Mouse (Mus musculus): ENCODE measurements around the gene Nepro. TPM values are rescaled to one million over a fixed set of nuclear protein-coding genes. Genes with fewer than 3 reads are reported as not detected.

Nepro gene
- polyA plus RNA-seq, 1 experiment from 2014 or later: 6.8 TPM

DNA sequence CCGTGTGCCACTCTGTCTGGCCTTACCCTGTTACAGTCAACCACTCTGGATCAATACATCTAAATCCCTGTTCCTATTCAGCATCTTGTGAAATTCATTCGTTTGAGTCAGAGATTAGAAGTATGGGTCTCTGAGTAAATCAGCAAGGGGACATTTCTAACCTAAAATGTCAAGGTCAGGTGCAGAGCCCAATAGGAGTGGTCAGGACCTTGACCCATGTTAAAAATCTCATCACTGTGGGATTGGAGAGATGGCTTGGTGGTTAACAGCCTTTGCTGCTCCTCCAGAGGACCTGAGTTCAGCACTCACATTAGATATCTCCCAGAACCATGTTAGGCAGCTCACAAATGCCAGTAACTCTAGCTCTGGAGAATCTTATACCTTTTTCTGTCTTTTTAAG lies 33.6 kb upstream of the Nepro start:
- WGBS: 65% methylated on average over 2 of the region's 2 CpGs
- Histone ChIP-seq H3K9ac (no peak overlapping the region), H3K36me3 (no peaks in the 10 kb centered on the region), H3K27ac (ENCODE audit: poor library complexity, severe bottlenecking) (no peak overlapping the region), H3K4me1 (replicated peaks) (peaks cover 22% of the 10 kb centered on the region), H3K4me2 (no peak overlapping the region), H3K4me3 (no peak overlapping the region), H3K27me3 (replicated peaks) (no peaks in the 10 kb centered on the region), H3K9me3 (replicated peaks) (no peaks in the 10 kb centered on the region)
- no peak for ATAC-seq (ENCODE audit: insufficient number of reproducible peaks, low FRiP score)

DNA sequence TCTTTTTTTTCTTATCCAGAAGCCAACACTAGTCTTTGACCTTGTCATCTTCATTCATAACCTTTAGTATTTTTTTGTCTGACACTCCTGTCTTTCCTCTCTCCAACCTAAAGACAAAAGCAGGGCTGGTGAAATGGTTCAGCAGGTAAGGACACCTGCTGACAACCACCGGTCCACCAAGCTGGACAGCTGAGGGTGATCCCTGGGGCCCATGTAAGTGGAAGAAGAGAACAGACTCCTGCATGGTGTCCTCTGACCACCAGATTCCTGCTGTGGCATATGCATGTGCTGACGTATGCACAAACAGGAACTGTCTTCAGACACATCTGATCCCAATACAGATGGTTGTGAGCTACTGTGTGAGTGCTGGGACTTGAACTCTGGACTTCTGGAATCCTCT lies 33.0 kb upstream of the Nepro start:
- no peak overlapping the region for H3K27ac ChIP-seq (ENCODE audit: poor library complexity, severe bottlenecking)

DNA sequence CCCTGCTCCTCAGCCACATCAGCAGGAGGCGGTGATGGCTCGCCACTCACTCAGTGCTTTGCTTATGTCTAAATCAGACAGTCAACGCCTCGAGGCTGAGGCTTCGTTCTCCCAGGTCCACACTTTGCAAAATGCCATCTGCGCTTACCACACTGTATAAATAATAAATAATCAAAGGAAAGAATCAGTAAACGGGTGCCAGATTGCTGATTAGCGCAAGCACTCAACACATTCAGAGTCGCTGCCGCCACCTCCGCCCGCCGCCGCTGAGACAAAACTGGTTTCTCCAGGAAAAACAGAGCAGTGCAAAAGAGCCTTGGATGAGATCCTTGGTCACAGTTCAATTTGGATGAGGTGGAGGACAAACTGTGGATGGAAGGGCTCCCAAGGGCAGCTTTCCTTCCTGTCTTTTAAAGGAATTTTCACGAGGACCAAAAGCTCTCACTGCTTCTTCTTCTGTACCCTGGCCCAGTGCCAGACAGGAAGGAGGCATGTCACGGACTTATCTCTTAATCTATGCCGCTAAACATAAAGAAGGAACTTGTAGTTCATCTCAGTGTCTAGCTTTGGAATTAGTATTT lies 32.5 kb upstream of the Nepro start:
- Histone ChIP-seq H3K27ac (ENCODE audit: poor library complexity, severe bottlenecking) (peak overlapping the region; percentile 13; the same call in 1 of the 2 replicates), H3K9ac (no peak overlapping the region), H3K27me3 (replicated peaks) (no peaks in the 10 kb centered on the region), H3K36me3 (no peaks in the 10 kb centered on the region), H3K4me3 (peak overlapping the region; percentile 16; the same call in 1 of the 2 replicates), H3K4me2 (peak overlapping the region; percentile 50), H3K9me3 (replicated peaks) (no peaks in the 10 kb centered on the region), H3K4me1 (replicated peaks) (peaks cover 30% of the 10 kb centered on the region)
- no peak for ATAC-seq (ENCODE audit: insufficient number of reproducible peaks, low FRiP score)
- 34% methylated on average over 17 of the region's 17 CpGs for WGBS

More for the DNA sequence above, 33.0 kb upstream of the Nepro start:
- no peak for ATAC-seq (ENCODE audit: insufficient number of reproducible peaks, low FRiP score)
- Histone ChIP-seq H3K4me2 (no peak overlapping the region), H3K9me3 (replicated peaks) (no peaks in the 10 kb centered on the region), H3K9ac (no peak overlapping the region), H3K27me3 (replicated peaks) (no peaks in the 10 kb centered on the region), H3K4me3 (no peak overlapping the region), H3K36me3 (no peaks in the 10 kb centered on the region), H3K4me1 (replicated peaks) (peaks cover 27% of the 10 kb centered on the region)
- 65% methylated on average over 2 of the region's 2 CpGs for WGBS

DNA sequence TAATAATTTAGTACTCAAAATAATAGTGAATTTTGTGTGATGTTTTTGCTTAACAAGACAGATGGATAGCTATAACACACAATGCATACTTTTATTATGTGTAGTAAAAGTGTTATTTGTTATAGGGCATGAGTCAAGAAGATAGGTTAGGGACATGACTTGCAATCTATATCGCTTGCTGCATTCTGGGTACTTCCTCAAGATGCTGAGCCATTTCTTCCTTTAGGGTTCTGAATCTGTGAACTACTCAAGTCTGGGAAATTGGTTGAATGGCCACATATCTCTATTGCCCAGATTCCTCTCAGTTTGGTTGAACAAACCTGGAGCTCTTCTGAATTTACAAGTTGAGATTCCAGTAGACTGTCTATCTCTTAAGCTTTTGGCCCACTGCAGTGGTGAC lies 31.6 kb upstream of the Nepro start:
- Histone ChIP-seq H3K27ac (ENCODE audit: poor library complexity, severe bottlenecking) (no peak overlapping the region), H3K36me3 (no peaks in the 10 kb centered on the region), H3K4me2 (no peak overlapping the region)

DNA sequence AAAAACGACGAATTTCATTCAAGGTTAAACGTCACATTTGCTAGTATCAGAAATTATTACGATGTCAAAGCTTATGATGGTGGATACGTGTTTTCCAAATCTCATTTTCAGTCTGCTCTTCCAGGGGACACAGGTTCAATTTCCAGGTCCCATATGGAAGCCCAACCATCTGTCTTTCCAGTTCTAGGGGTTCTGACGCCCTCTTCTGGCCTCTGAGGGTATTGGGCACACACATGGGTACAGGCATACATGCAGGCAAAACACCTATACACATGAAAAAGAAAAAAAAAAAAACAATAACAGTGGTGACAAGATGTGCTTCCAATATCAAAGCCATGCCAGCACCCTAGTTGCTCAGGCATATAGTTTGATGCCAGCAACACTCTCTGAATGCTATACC lies 30.4 kb upstream of the Nepro start:
- ATAC-seq (ENCODE audit: insufficient number of reproducible peaks, low FRiP score): no peak
- H3K4me1 ChIP-seq (replicated peaks): peaks cover 19% of the 10 kb centered on the region
- no peak overlapping the region for H3K4me3 ChIP-seq
- H3K4me2 ChIP-seq: no peak overlapping the region
- no peaks in the 10 kb centered on the region for H3K36me3 ChIP-seq
- H3K9ac ChIP-seq: no peak overlapping the region
- no peaks in the 10 kb centered on the region for H3K27me3 ChIP-seq (replicated peaks)
- no peaks in the 10 kb centered on the region for H3K9me3 ChIP-seq (replicated peaks)
- 61% methylated on average over 6 of the region's 6 CpGs for WGBS
- no peak overlapping the region for H3K27ac ChIP-seq (ENCODE audit: poor library complexity, severe bottlenecking)

More for the DNA sequence above, 31.6 kb upstream of the Nepro start:
- no peaks in the 10 kb centered on the region for H3K27me3 ChIP-seq (replicated peaks)
- H3K4me3 ChIP-seq: no peak overlapping the region
- no peak overlapping the region for H3K9ac ChIP-seq
- 87% methylated on average over 1 of the region's 1 CpGs for WGBS
- no peaks in the 10 kb centered on the region for H3K9me3 ChIP-seq (replicated peaks)
- H3K4me1 ChIP-seq (replicated peaks): peaks cover 26% of the 10 kb centered on the region
- no peak for ATAC-seq (ENCODE audit: insufficient number of reproducible peaks, low FRiP score)

DNA sequence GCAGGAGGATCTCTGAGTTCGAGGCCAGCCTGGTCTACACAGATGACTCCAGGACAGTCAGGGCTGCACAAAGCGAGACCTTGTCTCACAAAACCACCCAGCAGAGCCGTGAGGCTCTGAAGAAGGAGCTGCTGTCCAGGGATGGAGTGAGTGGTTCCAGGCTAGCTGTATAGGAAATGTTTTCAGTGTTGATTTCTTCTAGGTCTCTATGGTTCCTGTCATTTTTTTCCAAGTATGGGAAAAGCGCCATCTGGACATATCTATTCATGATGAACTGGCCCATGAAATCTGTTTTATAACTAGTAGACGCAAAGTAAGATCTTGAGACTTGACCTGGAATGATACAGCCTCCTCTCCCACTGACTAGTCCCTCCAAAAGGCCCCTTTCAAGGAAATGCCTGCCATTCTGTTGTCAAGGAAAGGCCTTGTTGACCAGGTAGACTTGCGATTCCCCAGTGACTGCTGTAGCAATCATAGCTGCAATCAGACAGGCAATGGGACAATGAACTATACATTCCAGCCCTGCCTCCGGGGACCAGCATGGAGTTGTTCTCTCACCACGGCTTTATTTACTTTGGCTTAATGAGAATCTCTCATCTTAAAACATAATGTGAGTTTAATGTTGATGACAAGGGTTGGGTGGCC lies 28.8 kb upstream of the Nepro start:
- 64% methylated on average over 8 of the region's 8 CpGs for WGBS
- ATAC-seq (ENCODE audit: insufficient number of reproducible peaks, low FRiP score): peak; percentile 49; the same call in 1 of the 2 replicates

DNA sequence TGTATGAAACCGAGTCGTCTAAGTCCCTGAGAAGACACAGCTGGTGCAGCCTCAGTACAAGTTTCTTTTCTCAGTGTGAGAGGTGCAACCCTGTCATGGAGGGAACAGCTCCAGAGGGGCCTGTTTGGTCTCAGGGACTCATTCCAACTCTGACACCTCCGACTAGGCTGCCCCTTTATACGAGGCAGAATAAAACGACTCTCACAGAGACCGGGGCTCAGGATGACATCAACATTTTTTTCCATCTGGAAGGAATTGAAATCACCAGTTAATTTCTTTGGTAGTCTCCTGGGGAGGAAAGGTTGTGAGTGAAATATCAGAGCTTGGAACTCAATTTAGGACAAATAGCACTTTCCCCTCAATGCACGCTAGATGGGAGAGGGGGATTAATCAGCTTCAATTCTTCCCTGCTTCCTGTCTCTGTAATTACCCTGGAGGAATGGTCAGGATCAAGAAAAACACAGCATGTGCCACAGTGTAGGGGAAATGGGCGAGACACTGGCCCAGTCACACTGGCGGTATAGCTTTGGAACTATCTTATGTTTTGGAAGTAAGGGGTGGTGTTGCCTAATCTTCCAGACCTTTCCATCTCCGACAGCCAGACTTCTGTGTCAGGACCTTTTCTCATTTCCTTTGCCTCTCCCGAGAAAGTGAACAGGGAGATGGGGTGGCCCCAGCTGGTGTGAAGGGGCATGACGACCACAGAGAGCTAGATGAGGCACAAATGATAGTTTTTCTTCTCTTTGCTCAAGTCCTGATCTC lies 28.1 kb upstream of the Nepro start:
- H3K4me2 ChIP-seq: no peak overlapping the region
- no peak overlapping the region for H3K4me3 ChIP-seq
- no peaks in the 10 kb centered on the region for H3K27me3 ChIP-seq (replicated peaks)
- peak overlapping the region; percentile 69 for H3K27ac ChIP-seq (ENCODE audit: poor library complexity, severe bottlenecking)
- peaks cover 19% of the 10 kb centered on the region for H3K4me1 ChIP-seq (replicated peaks)
- 26% methylated on average over 12 of the region's 12 CpGs for WGBS
- H3K9me3 ChIP-seq (replicated peaks): no peaks in the 10 kb centered on the region
- H3K36me3 ChIP-seq: no peaks in the 10 kb centered on the region
- H3K9ac ChIP-seq: no peak overlapping the region
- ATAC-seq (ENCODE audit: insufficient number of reproducible peaks, low FRiP score): peak; percentile 86

More for the DNA sequence above, 28.8 kb upstream of the Nepro start:
- H3K9me3 ChIP-seq (replicated peaks): no peaks in the 10 kb centered on the region
- H3K27ac ChIP-seq (ENCODE audit: poor library complexity, severe bottlenecking): peak overlapping the region; percentile 69
- no peak overlapping the region for H3K4me3 ChIP-seq
- H3K36me3 ChIP-seq: no peaks in the 10 kb centered on the region
- H3K4me2 ChIP-seq: no peak overlapping the region
- H3K27me3 ChIP-seq (replicated peaks): no peaks in the 10 kb centered on the region
- peaks cover 19% of the 10 kb centered on the region for H3K4me1 ChIP-seq (replicated peaks)
- H3K9ac ChIP-seq: no peak overlapping the region

DNA sequence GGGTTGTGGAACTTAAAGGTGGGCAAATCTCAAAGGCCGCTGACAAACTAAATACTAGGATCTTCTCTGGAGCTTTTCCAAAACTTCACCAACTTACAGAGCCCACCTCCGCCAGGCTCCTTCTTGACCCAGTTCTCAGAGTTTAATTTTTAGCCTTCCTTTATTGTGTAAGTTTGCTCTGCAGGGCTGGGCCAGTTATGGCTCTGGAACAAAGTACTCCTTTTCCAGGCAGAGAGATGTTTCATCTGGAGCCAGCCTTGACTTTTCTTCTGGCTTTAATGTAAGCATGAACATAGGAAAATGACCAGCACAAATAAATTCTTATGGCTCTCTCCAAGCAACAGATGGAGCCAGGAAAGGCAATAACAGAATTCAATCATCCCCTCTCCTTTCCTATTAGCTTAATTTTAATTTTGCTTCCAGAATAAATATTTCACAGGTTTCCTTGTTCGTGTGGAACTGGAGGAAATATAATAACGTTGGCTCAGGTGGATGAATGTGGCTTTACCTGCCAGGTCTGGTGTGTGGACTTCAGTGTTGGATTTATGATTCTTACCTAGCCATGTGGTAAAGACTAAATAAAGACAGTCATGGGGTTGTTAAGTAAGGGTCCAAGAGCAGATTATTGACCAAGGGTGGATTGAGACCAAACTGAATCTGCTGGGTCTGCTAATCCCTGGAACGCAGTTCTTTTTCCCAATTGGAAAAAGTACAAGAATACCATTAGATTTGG lies 26.5 kb upstream of the Nepro start:
- 82% methylated on average over 5 of the region's 5 CpGs for WGBS
- peaks cover 12% of the 10 kb centered on the region; the same call in 1 of the 2 replicates for H3K4me1 ChIP-seq (replicated peaks)
- H3K9ac ChIP-seq: no peak overlapping the region
- H3K9me3 ChIP-seq (replicated peaks): no peaks in the 10 kb centered on the region
- no peak overlapping the region for H3K4me2 ChIP-seq
- H3K36me3 ChIP-seq: no peaks in the 10 kb centered on the region
- H3K27ac ChIP-seq (ENCODE audit: poor library complexity, severe bottlenecking): no peak overlapping the region
- no peak for ATAC-seq (ENCODE audit: insufficient number of reproducible peaks, low FRiP score)
- H3K4me3 ChIP-seq: no peak overlapping the region
- H3K27me3 ChIP-seq (replicated peaks): no peaks in the 10 kb centered on the region

DNA sequence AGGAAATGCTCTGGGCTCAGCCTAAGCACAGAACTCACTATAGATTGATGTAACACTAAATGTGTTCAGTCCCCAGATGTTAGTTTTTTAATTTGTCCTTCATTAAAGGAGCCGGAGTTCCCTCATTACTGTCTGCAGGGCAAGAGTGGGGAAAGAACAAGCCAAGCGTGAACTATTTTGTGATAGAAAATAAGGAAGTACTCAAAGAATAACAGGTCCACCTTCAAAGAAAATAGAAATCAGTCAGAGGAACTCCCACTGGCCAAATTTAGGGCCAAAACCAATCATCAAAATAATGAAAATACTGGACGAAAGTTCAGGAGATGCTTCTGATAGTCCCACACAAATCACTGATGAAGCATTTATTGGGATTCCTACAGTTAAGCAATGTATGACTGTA lies 22.9 kb upstream of the Nepro start:
- 89% methylated on average over 3 of the region's 3 CpGs for WGBS

DNA sequence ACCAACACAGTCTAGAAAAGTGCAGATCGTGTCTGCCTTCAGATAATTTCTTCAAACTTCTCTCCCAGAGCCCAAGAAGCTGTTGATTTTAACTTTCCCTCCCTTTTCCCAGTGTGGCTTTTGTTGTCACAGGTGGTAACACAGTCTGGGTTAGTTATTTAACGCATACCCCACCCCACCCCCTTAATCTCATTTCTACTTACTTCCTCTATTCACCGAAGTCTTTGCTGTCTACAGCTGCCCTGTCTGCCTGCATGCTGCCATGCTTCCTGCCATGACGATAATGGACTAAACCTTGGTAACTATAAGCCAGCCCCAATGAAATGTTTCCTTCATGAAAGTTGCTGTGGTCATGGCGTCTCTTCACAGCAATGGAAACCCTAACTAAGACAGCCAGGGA lies 21.8 kb upstream of the Nepro start:
- no peak for ATAC-seq (ENCODE audit: insufficient number of reproducible peaks, low FRiP score)
- no peaks in the 10 kb centered on the region for H3K9me3 ChIP-seq (replicated peaks)
- H3K4me2 ChIP-seq: no peak overlapping the region
- no peaks in the 10 kb centered on the region for H3K27me3 ChIP-seq (replicated peaks)
- no peaks in the 10 kb centered on the region for H3K36me3 ChIP-seq
- H3K9ac ChIP-seq: no peak overlapping the region
- H3K4me3 ChIP-seq: no peak overlapping the region
- H3K4me1 ChIP-seq (replicated peaks): peaks cover 15% of the 10 kb centered on the region
- H3K27ac ChIP-seq (ENCODE audit: poor library complexity, severe bottlenecking): no peak overlapping the region
- 64% methylated on average over 5 of the region's 5 CpGs for WGBS

More for the DNA sequence above, 22.9 kb upstream of the Nepro start:
- Histone ChIP-seq H3K4me1 (replicated peaks) (peaks cover 18% of the 10 kb centered on the region), H3K9me3 (replicated peaks) (no peaks in the 10 kb centered on the region), H3K27me3 (replicated peaks) (no peaks in the 10 kb centered on the region), H3K9ac (no peak overlapping the region), H3K4me2 (no peak overlapping the region), H3K36me3 (no peaks in the 10 kb centered on the region), H3K27ac (ENCODE audit: poor library complexity, severe bottlenecking) (no peak overlapping the region), H3K4me3 (no peak overlapping the region)
- ATAC-seq (ENCODE audit: insufficient number of reproducible peaks, low FRiP score): no peak

DNA sequence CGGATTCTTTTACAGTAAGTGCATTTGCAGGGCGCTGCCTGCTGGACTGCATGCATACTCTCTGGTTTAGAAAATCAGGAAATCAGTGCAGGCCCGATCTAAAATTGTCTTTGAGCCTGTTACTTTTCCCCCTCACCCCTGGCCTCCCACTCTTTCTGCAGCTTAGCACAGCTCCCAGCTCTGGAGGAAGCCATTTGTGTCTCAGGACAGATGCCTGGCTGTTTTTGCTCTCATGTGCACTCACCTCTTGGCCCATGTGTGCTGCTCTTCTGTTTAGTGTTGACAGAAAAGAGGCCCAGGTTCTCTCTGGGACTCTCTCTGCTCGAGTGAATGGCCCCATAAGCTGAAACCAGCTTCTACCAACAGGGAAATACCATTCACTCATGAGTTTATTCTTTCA lies 20.6 kb upstream of the Nepro start:
- peak overlapping the region; percentile 69 for H3K27ac ChIP-seq (ENCODE audit: poor library complexity, severe bottlenecking)

More for the DNA sequence above, 20.6 kb upstream of the Nepro start:
- H3K9me3 ChIP-seq (replicated peaks): no peaks in the 10 kb centered on the region
- 29% methylated on average over 4 of the region's 4 CpGs for WGBS
- H3K4me3 ChIP-seq: no peak overlapping the region
- H3K36me3 ChIP-seq: no peaks in the 10 kb centered on the region
- peaks cover 15% of the 10 kb centered on the region for H3K4me1 ChIP-seq (replicated peaks)
- H3K27me3 ChIP-seq (replicated peaks): no peaks in the 10 kb centered on the region
- no peak overlapping the region for H3K9ac ChIP-seq
- no peak for ATAC-seq (ENCODE audit: insufficient number of reproducible peaks, low FRiP score)
- no peak overlapping the region for H3K4me2 ChIP-seq

Data from heart, embryonic 12.5 days (tissue).